Mouse (Mus musculus) midbrain, postnatal 0 days (tissue): ENCODE measurements around the gene Ppfibp1. TPM values are rescaled to one million over a fixed set of nuclear protein-coding genes. Genes with fewer than 3 reads are reported as not detected.

Experiments used
- ATAC-seq: fragments of 200-750 bp; cut with Nextera tagmentation; 2 replicates; pipeline ENCODE4 v1.8.0; 2017; ENCODE audit warnings: moderate number of reproducible peaks, mild to moderate bottlenecking, moderate TSS enrichment, moderate library complexity; ENCODE audit not compliant: low FRiP score
- DNase-seq: peaks from one replicate; pipeline ENCODE4 v3.0.0-alpha.2; 2015; ENCODE audit warnings: low spot score
- H3K27ac ChIP-seq: fragments of 300-500 bp; sonication (generic); 2 replicates; pipeline ENCODE4 v1.5.1; 2014; ENCODE audit warnings: low read depth, mild to moderate bottlenecking, low read length, mixed read lengths
- H3K27me3 ChIP-seq: fragments of 300-500 bp; sonication (generic); 2 replicates; pipeline ENCODE4 v1.6.1; 2014; ENCODE audit warnings: low read length, control low read depth, mixed read lengths; ENCODE audit not compliant: insufficient read depth
- H3K36me3 ChIP-seq: fragments of 300-500 bp; sonication (generic); 2 replicates; pipeline ENCODE4 v1.6.1; 2014; ENCODE audit warnings: low read length, control low read depth, mixed read lengths; ENCODE audit not compliant: insufficient read depth
- H3K4me1 ChIP-seq: fragments of 300-500 bp; sonication (generic); 2 replicates; pipeline ENCODE4 v1.6.1; 2014; ENCODE audit warnings: mild to moderate bottlenecking, control low read depth, antibody characterized with exemption, low read length, mixed read lengths; ENCODE audit not compliant: insufficient read depth
- H3K4me2 ChIP-seq: fragments of 300-500 bp; sonication (generic); 2 replicates; pipeline ENCODE4 v1.6.1; 2014; ENCODE audit warnings: low read depth, mild to moderate bottlenecking, low read length, mixed read lengths; ENCODE audit not compliant: poor library complexity, severe bottlenecking
- H3K4me3 ChIP-seq: fragments of 300-500 bp; sonication (generic); 2 replicates; pipeline ENCODE4 v1.5.1; 2014; ENCODE audit warnings: low read depth, mild to moderate bottlenecking, low read length, moderate library complexity
- H3K9ac ChIP-seq: fragments of 300-500 bp; sonication (generic); replicated peaks from 2 replicates; pipeline ENCODE4 v1.6.1; 2014; ENCODE audit warnings: mild to moderate bottlenecking, low read length, moderate library complexity, mixed read lengths; ENCODE audit not compliant: poor library complexity, severe bottlenecking
- H3K9me3 ChIP-seq: fragments of 300-500 bp; sonication (generic); 2 replicates; pipeline ENCODE4 v1.6.1; 2016; ENCODE audit warnings: low read length, control low read depth
- CTCF ChIP-seq: IDR thresholded peaks from 2 replicates; pipeline ENCODE4 v1.5.1; 2016; ENCODE audit warnings: antibody characterized with exemption, mild to moderate bottlenecking
- WGBS: fragments of 180-500 bp; shearing (Covaris S2); extraction: QIAGEN DNeasy Blood & Tissue Kit; methylation state at CpG from one replicate; pipeline ENCODE4 v1.1.7; 2014; 5-methylcytosine and 5-hydroxymethylcytosine counted together
- polyA plus RNA-seq: library from polyadenylated mRNA; unstranded; fragments of >200 nt; fragmentation: Nextera tagmentation; extraction: Ambion mirVana; gene quantifications from 2 replicates; pipeline ENCODE4 v1.2.1, GENCODE M21; 2015
- total RNA-seq: library from RNA; depleted of rRNA; stranded (reverse); fragments of >200 nt; gene quantifications from 2 replicates; pipeline ENCODE4 v1.2.3, GENCODE M21; 2014

Gene Ppfibp1
- total and polyA plus RNA-seq, 2 experiments from 2014 or later = 23.7 to 25.4 TPM

DNA sequence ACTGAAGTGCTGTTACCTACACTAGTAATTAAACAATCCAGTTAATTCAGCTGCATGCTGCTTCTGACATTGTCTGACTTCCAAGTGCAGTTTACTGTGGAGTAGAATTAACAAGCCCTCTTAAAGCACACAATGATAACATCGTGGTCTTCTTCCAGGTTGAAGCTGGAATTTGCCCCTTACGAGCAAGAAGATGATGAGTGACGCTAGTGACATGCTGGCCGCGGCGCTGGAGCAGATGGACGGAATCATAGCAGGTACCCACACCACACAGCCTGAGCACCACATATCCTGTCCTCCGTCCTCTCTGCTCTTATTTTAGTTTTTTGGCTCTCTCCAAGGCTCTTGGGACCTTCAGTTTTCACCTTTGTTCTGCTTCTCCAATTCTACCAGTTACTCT, 88.2 kb downstream of the Ppfibp1 start:
- H3K36me3 ChIP-seq = no peaks in the 10 kb centered on the region
- 94% methylated on average over 8 of the region's 8 CpGs for WGBS

DNA sequence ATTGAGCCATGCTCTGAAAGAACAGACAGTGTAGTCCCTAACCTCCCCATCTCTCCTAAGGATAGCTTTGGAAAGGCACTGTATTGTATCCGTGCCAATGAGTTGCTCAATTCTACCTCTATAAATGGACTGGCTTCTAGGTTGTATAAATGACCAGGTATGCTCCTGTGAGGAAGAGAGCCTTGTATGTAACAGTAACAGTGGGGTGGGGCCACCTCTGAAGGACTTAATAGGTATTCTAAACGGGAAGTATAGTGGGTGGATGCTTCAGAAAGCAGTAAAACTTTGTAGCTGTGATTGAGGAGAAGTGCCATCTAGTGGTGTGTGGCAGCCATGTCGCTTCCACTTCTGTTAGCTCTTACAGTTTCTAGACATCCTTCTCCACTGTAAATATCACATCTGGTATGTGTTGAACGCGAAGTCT, 90.4 kb downstream of the Ppfibp1 start:
- TF ChIP-seq CTCF = peak; percentile 62
- H3K36me3 ChIP-seq = no peaks in the 10 kb centered on the region
- H3K4me3 ChIP-seq = no peak overlapping the region
- no peak overlapping the region for H3K9ac ChIP-seq
- no peak overlapping the region for H3K4me2 ChIP-seq
- no peak overlapping the region for H3K27ac ChIP-seq
- 67% methylated on average over 5 of the region's 5 CpGs for WGBS
- peak; percentile 38 for DNase-seq
- no peaks in the 10 kb centered on the region for H3K4me1 ChIP-seq
- no peak for ATAC-seq
- no peaks in the 10 kb centered on the region for H3K9me3 ChIP-seq
- H3K27me3 ChIP-seq = no peaks in the 10 kb centered on the region

More for the DNA sequence above, 88.2 kb downstream of the Ppfibp1 start:
- DNase-seq = no peak
- H3K4me1 ChIP-seq = no peaks in the 10 kb centered on the region
- H3K27ac ChIP-seq = no peak overlapping the region
- H3K9me3 ChIP-seq = no peaks in the 10 kb centered on the region
- no peak overlapping the region for H3K4me3 ChIP-seq
- no peak for TF ChIP-seq CTCF
- H3K4me2 ChIP-seq = no peak overlapping the region
- no peak overlapping the region for H3K9ac ChIP-seq
- H3K27me3 ChIP-seq = no peaks in the 10 kb centered on the region
- ATAC-seq = no peak

DNA sequence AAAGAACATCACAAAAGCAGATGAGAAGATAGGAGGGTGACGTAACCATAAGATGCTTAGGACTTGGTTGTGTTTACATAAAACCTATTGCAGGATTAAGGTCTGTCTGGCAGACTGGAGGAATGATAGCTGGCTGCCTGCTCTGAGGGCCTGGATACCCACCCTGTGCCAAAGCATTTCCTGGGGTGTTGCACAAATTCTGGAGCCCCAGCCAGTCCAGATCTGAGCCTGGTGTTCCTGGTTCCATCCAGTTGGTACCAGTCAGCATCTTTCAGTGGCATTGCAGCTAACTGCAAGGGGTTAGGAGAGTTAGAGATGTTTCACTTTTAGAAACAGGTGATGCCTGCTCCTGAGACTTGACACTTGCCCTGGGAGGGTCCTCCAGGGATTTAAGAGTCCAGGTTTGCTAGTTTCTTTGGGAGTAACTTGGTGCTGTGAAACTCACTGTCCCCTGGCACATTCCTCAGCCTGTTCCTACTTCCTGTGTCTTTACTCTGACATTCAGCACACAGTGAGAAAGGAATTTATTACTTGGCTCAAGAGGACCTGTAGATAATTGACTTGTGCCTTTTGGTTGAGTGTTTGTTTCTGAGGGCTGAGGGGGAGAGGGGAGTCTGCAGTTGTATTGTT, 90.9 kb downstream of the Ppfibp1 start:
- Histone ChIP-seq H3K4me1 (no peaks in the 10 kb centered on the region), H3K9me3 (no peaks in the 10 kb centered on the region), H3K36me3 (no peaks in the 10 kb centered on the region), H3K9ac (no peak overlapping the region), H3K4me2 (no peak overlapping the region), H3K27me3 (no peaks in the 10 kb centered on the region), H3K27ac (no peak overlapping the region), H3K4me3 (no peak overlapping the region)
- TF ChIP-seq CTCF = no peak
- ATAC-seq = no peak
- no peak for DNase-seq
- WGBS = 94% methylated on average over 1 of the region's 1 CpGs

DNA sequence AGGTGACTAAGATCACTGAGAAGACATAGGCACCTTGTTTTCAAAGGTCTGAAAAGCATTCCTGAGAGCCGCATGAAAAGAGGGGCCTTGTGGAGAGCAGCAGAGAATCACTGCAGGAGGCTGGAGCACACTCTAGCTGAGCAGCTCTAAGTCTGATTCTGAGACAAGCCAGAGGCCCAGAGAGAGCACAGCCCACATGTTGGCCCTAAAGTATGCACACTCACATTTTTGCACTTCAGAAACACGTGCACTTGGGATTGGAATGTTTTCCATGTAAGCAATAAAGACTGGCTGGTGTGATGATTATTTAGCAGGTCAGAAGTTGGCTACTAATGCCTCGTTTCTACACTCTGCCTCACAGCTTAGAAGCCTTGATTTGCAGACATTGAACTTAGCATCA, 91.7 kb downstream of the Ppfibp1 start:
- no peak overlapping the region for H3K4me2 ChIP-seq
- DNase-seq (no peak), ATAC-seq (no peak)
- no peak for TF ChIP-seq CTCF
- no peak overlapping the region for H3K9ac ChIP-seq
- H3K36me3 ChIP-seq = no peaks in the 10 kb centered on the region
- no peaks in the 10 kb centered on the region for H3K4me1 ChIP-seq
- no peaks in the 10 kb centered on the region for H3K27me3 ChIP-seq
- H3K27ac ChIP-seq = no peak overlapping the region
- H3K9me3 ChIP-seq = no peaks in the 10 kb centered on the region
- no peak overlapping the region for H3K4me3 ChIP-seq
- 54% methylated on average over 3 of the region's 3 CpGs for WGBS

DNA sequence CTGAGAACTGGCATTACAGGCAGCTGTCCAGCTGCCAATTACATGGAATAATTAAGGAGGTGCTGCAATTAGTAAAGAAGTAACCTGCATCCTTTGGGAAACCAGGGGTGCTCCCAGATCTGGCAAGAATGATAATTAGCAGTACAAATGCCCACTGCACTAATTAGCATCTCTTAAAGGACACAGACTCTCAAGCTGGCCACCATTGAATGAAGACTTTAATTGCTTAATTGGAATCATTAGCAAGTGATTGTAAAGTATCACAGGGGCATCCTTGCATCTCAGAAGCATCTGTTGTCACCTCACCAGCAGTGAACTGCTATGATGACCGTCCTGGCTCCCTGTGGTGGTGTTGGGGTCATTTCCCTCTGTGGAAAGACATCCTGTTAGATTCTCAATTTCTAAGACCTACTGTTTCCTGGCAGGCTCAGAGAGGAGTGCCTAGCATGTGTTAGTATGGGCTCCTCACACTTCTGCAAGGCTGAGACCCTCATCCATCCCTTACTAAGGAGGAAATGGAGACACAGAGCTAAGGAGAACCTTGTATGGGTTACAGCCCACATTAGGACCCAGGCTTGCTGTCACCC, 93.1 kb downstream of the Ppfibp1 start:
- no peak for TF ChIP-seq CTCF
- no peaks in the 10 kb centered on the region for H3K9me3 ChIP-seq
- no peak overlapping the region for H3K4me3 ChIP-seq
- H3K27me3 ChIP-seq = no peaks in the 10 kb centered on the region
- H3K9ac ChIP-seq = no peak overlapping the region
- no peaks in the 10 kb centered on the region for H3K4me1 ChIP-seq
- H3K4me2 ChIP-seq = no peak overlapping the region
- ATAC-seq (no peak), DNase-seq (peak; percentile 46)
- no peak overlapping the region for H3K27ac ChIP-seq
- H3K36me3 ChIP-seq = no peaks in the 10 kb centered on the region
- WGBS = 36% methylated on average over 1 of the region's 1 CpGs

DNA sequence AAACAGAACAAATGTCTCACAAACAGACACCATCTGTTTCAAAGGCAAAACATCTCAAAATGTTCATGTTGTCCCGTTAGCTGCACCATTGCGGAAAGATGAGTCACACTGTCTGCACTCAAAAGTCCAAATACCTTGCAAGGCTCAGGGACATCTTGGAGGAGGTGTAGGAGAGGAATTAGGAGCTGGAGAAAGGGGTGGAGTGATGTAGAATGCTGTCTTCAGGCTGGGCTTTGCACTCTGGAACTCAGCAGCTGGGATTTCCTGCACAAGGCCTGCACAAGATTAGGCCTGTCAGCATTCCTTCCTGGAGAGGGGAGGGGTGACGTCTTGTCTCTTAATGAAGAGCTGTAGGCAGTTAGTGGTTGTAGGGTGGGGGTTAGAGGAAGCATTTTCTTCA, 96.3 kb downstream of the Ppfibp1 start:
- Histone ChIP-seq H3K27me3 (no peaks in the 10 kb centered on the region), H3K27ac (no peak overlapping the region), H3K9ac (no peak overlapping the region), H3K4me1 (no peaks in the 10 kb centered on the region), H3K36me3 (no peaks in the 10 kb centered on the region), H3K4me2 (no peak overlapping the region), H3K4me3 (no peak overlapping the region), H3K9me3 (no peaks in the 10 kb centered on the region)
- no peak for TF ChIP-seq CTCF
- ATAC-seq (no peak), DNase-seq (no peak)
- 82% methylated on average over 3 of the region's 3 CpGs for WGBS
